Mouse (Mus musculus): ENCODE data around the gene Iqgap1.
"Not testable (repeated sequence)": the region's sequence is repeated elsewhere in the genome, so short reads cannot be mapped to it uniquely, and the experiment has no call there.

The Iqgap1 gene

GRCm38 (mm10) chr7:80770466-80770865 lies 55.3 kb downstream of the Iqgap1 start:
- no peak for DNase-seq (ENCODE audit: low spot score)

- DNase-seq (ENCODE audit: low spot score): no peak
Measured at GRCm38 (mm10) chr7:80766861-80767312, 58.9 kb downstream of the Iqgap1 start.

- DNase-seq (ENCODE audit: low spot score): no peak
Measured at GRCm38 (mm10) chr7:80766072-80766471, 59.7 kb downstream of the Iqgap1 start.

GRCm38 (mm10) chr7:80763864-80764437 lies 61.8 kb downstream of the Iqgap1 start:
- DNase-seq (ENCODE audit: low spot score): no peak

GRCm38 (mm10) chr7:80762297-80762696 lies 63.5 kb downstream of the Iqgap1 start:
- DNase-seq (ENCODE audit: low spot score): no peak

GRCm38 (mm10) chr7:80754086-80754485 lies 71.7 kb downstream of the Iqgap1 start:
- DNase-seq (ENCODE audit: low spot score): no peak

- no peak for DNase-seq (ENCODE audit: low spot score)
Measured at GRCm38 (mm10) chr7:80753613-80754012, 72.2 kb downstream of the Iqgap1 start.

GRCm38 (mm10) chr7:80749624-80750023 lies 76.2 kb downstream of the Iqgap1 start:
- no peak for DNase-seq (ENCODE audit: low spot score)

GRCm38 (mm10) chr7:80749109-80749508 lies 76.7 kb downstream of the Iqgap1 start:
- not testable (repeated sequence) for DNase-seq (ENCODE audit: low spot score)

- no peak for DNase-seq (ENCODE audit: low spot score)
Measured at GRCm38 (mm10) chr7:80747371-80747770, 78.4 kb downstream of the Iqgap1 start.

- no peak for DNase-seq (ENCODE audit: low spot score)
Measured at GRCm38 (mm10) chr7:80746166-80746761, 79.5 kb downstream of the Iqgap1 start.

- DNase-seq (ENCODE audit: low spot score): no peak
Measured at GRCm38 (mm10) chr7:80745746-80746145, 80.0 kb downstream of the Iqgap1 start.

GRCm38 (mm10) chr7:80745250-80745649 lies 80.5 kb downstream of the Iqgap1 start:
- DNase-seq (ENCODE audit: low spot score): no peak

- no peak for DNase-seq (ENCODE audit: low spot score)
Measured at GRCm38 (mm10) chr7:80743920-80744630, 81.7 kb downstream of the Iqgap1 start.

GRCm38 (mm10) chr7:80742671-80743070 lies 83.1 kb downstream of the Iqgap1 start:
- no peak for DNase-seq (ENCODE audit: low spot score)

GRCm38 (mm10) chr7:80740954-80741353 lies 84.8 kb downstream of the Iqgap1 start:
- peak; percentile 33 for DNase-seq (ENCODE audit: low spot score)

- DNase-seq (ENCODE audit: low spot score): no peak
Measured at GRCm38 (mm10) chr7:80736199-80736598, 89.6 kb downstream of the Iqgap1 start.

GRCm38 (mm10) chr7:80732986-80733385 lies 92.8 kb downstream of the Iqgap1 start:
- DNase-seq (ENCODE audit: low spot score): no peak

- peak; percentile 54 for DNase-seq (ENCODE audit: low spot score)
Measured at GRCm38 (mm10) chr7:80729662-80730061, 96.1 kb downstream of the Iqgap1 start.

- DNase-seq (ENCODE audit: low spot score): no peak
Measured at GRCm38 (mm10) chr7:80721041-80721440, 104.7 kb downstream of the Iqgap1 start.

GRCm38 (mm10) chr7:80719582-80719981 lies 106.2 kb downstream of the Iqgap1 start:
- DNase-seq (ENCODE audit: low spot score): no peak

GRCm38 (mm10) chr7:80719038-80719437 lies 106.7 kb downstream of the Iqgap1 start:
- no peak for DNase-seq (ENCODE audit: low spot score)

GRCm38 (mm10) chr7:80718471-80718870 lies 107.3 kb downstream of the Iqgap1 start:
- DNase-seq (ENCODE audit: low spot score): no peak
